Mouse (Mus musculus): Measurements from ENCODE around the gene Fgfr2. TPM values are rescaled to one million over a fixed set of nuclear protein-coding genes. Genes with fewer than 3 reads are reported as not detected.
A peak's percentile ranks its signal among the peaks of the same experiment; 100 is the strongest.

Gene Fgfr2
- polyA plus RNA-seq, 1 experiment from 2014 or later, result 39.4 TPM

GRCm38 (mm10) chr7:132357841-132358237 is 765.3 kb downstream of the Fgfr2 start:
- WGBS, result 90% methylated on average over 3 of the region's 3 CpGs
- Histone ChIP-seq H3K4me3 (replicated peaks) (no peak overlapping the region), H3K27ac (no peak overlapping the region), H3K4me2 (replicated peaks) (no peak overlapping the region), H3K27me3 (no peaks in the 10 kb centered on the region), H3K36me3 (no peaks in the 10 kb centered on the region), H3K9me3 (no peaks in the 10 kb centered on the region), H3K9ac (replicated peaks) (no peak overlapping the region), H3K4me1 (replicated peaks) (peaks cover 13% of the 10 kb centered on the region)
- no peak for ATAC-seq

- Histone ChIP-seq H3K9me3 (no peaks in the 10 kb centered on the region), H3K4me2 (replicated peaks) (no peak overlapping the region), H3K4me3 (replicated peaks) (no peak overlapping the region), H3K4me1 (replicated peaks) (peaks cover 13% of the 10 kb centered on the region), H3K27me3 (no peaks in the 10 kb centered on the region), H3K36me3 (no peaks in the 10 kb centered on the region), H3K9ac (replicated peaks) (no peak overlapping the region), H3K27ac (no peak overlapping the region)
- 29% methylated on average over 10 of the region's 10 CpGs for WGBS
- no peak for ATAC-seq
These were observed 766.0 kb downstream of the Fgfr2 start for GRCm38 (mm10) chr7:132356881-132357840.

GRCm38 (mm10) chr7:132356185-132356584 is 767.0 kb downstream of the Fgfr2 start:
- Histone ChIP-seq H3K4me3 (replicated peaks) (no peak overlapping the region), H3K9me3 (no peaks in the 10 kb centered on the region), H3K36me3 (no peaks in the 10 kb centered on the region), H3K4me2 (replicated peaks) (no peak overlapping the region), H3K27ac (no peak overlapping the region), H3K27me3 (no peaks in the 10 kb centered on the region), H3K9ac (replicated peaks) (no peak overlapping the region), H3K4me1 (replicated peaks) (peaks cover 13% of the 10 kb centered on the region)
- 17% methylated on average over 8 of the region's 8 CpGs for WGBS
- ATAC-seq, result no peak

- 74% methylated on average over 6 of the region's 6 CpGs for WGBS
- H3K9me3 ChIP-seq, result no peaks in the 10 kb centered on the region
- H3K9ac ChIP-seq (replicated peaks), result no peak overlapping the region
- H3K4me1 ChIP-seq (replicated peaks), result peaks cover 13% of the 10 kb centered on the region
- ATAC-seq, result no peak
- no peak overlapping the region for H3K4me2 ChIP-seq (replicated peaks)
- no peaks in the 10 kb centered on the region for H3K27me3 ChIP-seq
- no peaks in the 10 kb centered on the region for H3K36me3 ChIP-seq
- no peak overlapping the region for H3K27ac ChIP-seq
- H3K4me3 ChIP-seq (replicated peaks), result no peak overlapping the region
These were observed 767.4 kb downstream of the Fgfr2 start for GRCm38 (mm10) chr7:132355767-132356166.

GRCm38 (mm10) chr7:132349075-132349572 is 774.0 kb downstream of the Fgfr2 start:
- no peak overlapping the region for H3K9ac ChIP-seq (replicated peaks)
- H3K27ac ChIP-seq, result no peak overlapping the region
- no peaks in the 10 kb centered on the region for H3K27me3 ChIP-seq
- no peaks in the 10 kb centered on the region for H3K36me3 ChIP-seq
- H3K4me2 ChIP-seq (replicated peaks), result no peak overlapping the region
- 79% methylated on average over 6 of the region's 6 CpGs for WGBS
- ATAC-seq, result no peak
- H3K4me1 ChIP-seq (replicated peaks), result peaks cover 5% of the 10 kb centered on the region; the same call in 1 of the 2 replicates
- no peaks in the 10 kb centered on the region for H3K9me3 ChIP-seq
- no peak overlapping the region for H3K4me3 ChIP-seq (replicated peaks)

GRCm38 (mm10) chr7:132347273-132348045 is 775.7 kb downstream of the Fgfr2 start:
- H3K27ac ChIP-seq, result no peak overlapping the region
- WGBS, result 82% methylated on average over 9 of the region's 9 CpGs
- peaks cover 5% of the 10 kb centered on the region; the same call in 1 of the 2 replicates for H3K4me1 ChIP-seq (replicated peaks)
- H3K4me2 ChIP-seq (replicated peaks), result no peak overlapping the region
- ATAC-seq, result no peak
- H3K4me3 ChIP-seq (replicated peaks), result no peak overlapping the region
- H3K9ac ChIP-seq (replicated peaks), result no peak overlapping the region
- no peaks in the 10 kb centered on the region for H3K27me3 ChIP-seq
- no peaks in the 10 kb centered on the region for H3K36me3 ChIP-seq
- H3K9me3 ChIP-seq, result no peaks in the 10 kb centered on the region

GRCm38 (mm10) chr7:132345526-132346070 is 777.6 kb downstream of the Fgfr2 start:
- Histone ChIP-seq H3K27ac (no peak overlapping the region), H3K4me1 (replicated peaks) (peaks cover 5% of the 10 kb centered on the region; the same call in 1 of the 2 replicates), H3K9ac (replicated peaks) (no peak overlapping the region), H3K4me3 (replicated peaks) (no peak overlapping the region), H3K9me3 (no peaks in the 10 kb centered on the region), H3K36me3 (no peaks in the 10 kb centered on the region), H3K4me2 (replicated peaks) (no peak overlapping the region), H3K27me3 (no peaks in the 10 kb centered on the region)
- ATAC-seq, result no peak
- WGBS, result 73% methylated on average over 5 of the region's 5 CpGs

GRCm38 (mm10) chr7:132344606-132345005 is 778.5 kb downstream of the Fgfr2 start:
- H3K27me3 ChIP-seq, result no peaks in the 10 kb centered on the region
- H3K27ac ChIP-seq, result no peak overlapping the region
- no peak for ATAC-seq
- WGBS, result 79% methylated on average over 4 of the region's 4 CpGs
- H3K4me2 ChIP-seq (replicated peaks), result no peak overlapping the region
- H3K36me3 ChIP-seq, result no peaks in the 10 kb centered on the region
- no peaks in the 10 kb centered on the region for H3K9me3 ChIP-seq
- H3K9ac ChIP-seq (replicated peaks), result no peak overlapping the region
- peaks cover 5% of the 10 kb centered on the region; the same call in 1 of the 2 replicates for H3K4me1 ChIP-seq (replicated peaks)
- no peak overlapping the region for H3K4me3 ChIP-seq (replicated peaks)

GRCm38 (mm10) chr7:132343900-132344299 is 779.2 kb downstream of the Fgfr2 start:
- Histone ChIP-seq H3K9ac (replicated peaks) (no peak overlapping the region), H3K27me3 (no peaks in the 10 kb centered on the region), H3K9me3 (no peaks in the 10 kb centered on the region), H3K4me3 (replicated peaks) (no peak overlapping the region), H3K27ac (no peak overlapping the region), H3K4me2 (replicated peaks) (no peak overlapping the region), H3K36me3 (no peaks in the 10 kb centered on the region), H3K4me1 (replicated peaks) (peaks cover 5% of the 10 kb centered on the region; the same call in 1 of the 2 replicates)
- WGBS, result 95% methylated on average over 2 of the region's 2 CpGs
- no peak for ATAC-seq

GRCm38 (mm10) chr7:132343146-132343545 is 780.0 kb downstream of the Fgfr2 start:
- Histone ChIP-seq H3K36me3 (no peaks in the 10 kb centered on the region), H3K4me3 (replicated peaks) (no peak overlapping the region), H3K27ac (no peak overlapping the region), H3K27me3 (no peaks in the 10 kb centered on the region), H3K4me1 (replicated peaks) (peaks cover 8% of the 10 kb centered on the region; the same call in 1 of the 2 replicates), H3K4me2 (replicated peaks) (no peak overlapping the region), H3K9me3 (no peaks in the 10 kb centered on the region), H3K9ac (replicated peaks) (no peak overlapping the region)
- WGBS, result 69% methylated on average over 2 of the region's 2 CpGs
- ATAC-seq, result no peak

- Histone ChIP-seq H3K4me2 (replicated peaks) (no peak overlapping the region), H3K4me3 (replicated peaks) (no peak overlapping the region), H3K27me3 (no peaks in the 10 kb centered on the region), H3K36me3 (no peaks in the 10 kb centered on the region), H3K27ac (0 out of 2 replicates have a peak overlapping the region, but pooled peaks have one; percentile 9), H3K4me1 (replicated peaks) (peaks cover 24% of the 10 kb centered on the region), H3K9ac (replicated peaks) (no peak overlapping the region), H3K9me3 (no peaks in the 10 kb centered on the region)
- ATAC-seq, result no peak
- WGBS, result 91% methylated on average over 14 of the region's 14 CpGs
These were observed 783.9 kb downstream of the Fgfr2 start for GRCm38 (mm10) chr7:132339041-132339839.

Data from midbrain, embryonic 13.5 days (tissue).